Mouse (Mus musculus) bone marrow macrophage, adult 2 months (primary cell): ENCODE results near the gene Hoxa1. TPM values are rescaled to one million over a fixed set of nuclear protein-coding genes. Genes with fewer than 3 reads are reported as not detected.

Experiments
- H3K27ac ChIP-seq: 2 replicates; pipeline ENCODE4 v1.5.1; 2012; ENCODE audit warnings: low read depth, low read length; ENCODE audit not compliant: insufficient read depth
- H3K4me1 ChIP-seq: 2 replicates; pipeline ENCODE4 v1.6.1; 2012; ENCODE audit warnings: low read length; ENCODE audit not compliant: control insufficient read depth, insufficient read depth
- H3K4me3 ChIP-seq: 2 replicates; pipeline ENCODE4 v1.5.1; 2012; ENCODE audit warnings: mild to moderate bottlenecking, low read length, moderate library complexity; ENCODE audit not compliant: insufficient read depth
- CTCF ChIP-seq: IDR thresholded peaks from 2 replicates; pipeline ENCODE4 v1.5.1; 2012; ENCODE audit warnings: low read depth, mild to moderate bottlenecking, low read length, moderate library complexity
- POLR2A ChIP-seq: IDR thresholded peaks from 2 replicates; pipeline ENCODE4 v1.6.1; 2012; ENCODE audit warnings: mild to moderate bottlenecking, low read depth, low read length, borderline replicate concordance
- polyA plus RNA-seq: library from polyadenylated mRNA; stranded (reverse); fragments of >200 nt; gene quantifications from 2 replicates; pipeline ENCODE4 v1.2.4, GENCODE M21; 2012; ENCODE audit not compliant: missing spikeins, insufficient read depth, insufficient read length

The Hoxa1 gene
- polyA plus RNA-seq, 1 experiment, result 1.1 TPM

- no peak for TF ChIP-seq CTCF
- TF ChIP-seq POLR2A, result no peak
- Histone ChIP-seq H3K4me1 (peaks cover 5% of the 10 kb centered on the region), H3K4me3 (no peak overlapping the region), H3K27ac (no peak overlapping the region)
Observed at GRCm38 (mm10) chr6:52190410-52190809, 32.3 kb upstream of the Hoxa1 start.

GRCm38 (mm10) chr6:52189909-52190308 lies 31.8 kb upstream of the Hoxa1 start:
- no peak for TF ChIP-seq POLR2A
- no peak for TF ChIP-seq CTCF
- no peak overlapping the region for H3K4me3 ChIP-seq
- no peak overlapping the region for H3K27ac ChIP-seq
- peaks cover 5% of the 10 kb centered on the region for H3K4me1 ChIP-seq

GRCm38 (mm10) chr6:52189172-52189591 lies 31.1 kb upstream of the Hoxa1 start:
- TF ChIP-seq POLR2A (no peak), CTCF (no peak)
- H3K27ac ChIP-seq, result no peak overlapping the region
- peaks cover 5% of the 10 kb centered on the region for H3K4me1 ChIP-seq
- no peak overlapping the region for H3K4me3 ChIP-seq

- Histone ChIP-seq H3K4me1 (no peaks in the 10 kb centered on the region), H3K4me3 (no peak overlapping the region), H3K27ac (no peak overlapping the region)
- no peak for TF ChIP-seq POLR2A
- no peak for TF ChIP-seq CTCF
Observed at GRCm38 (mm10) chr6:52186500-52186899, 28.4 kb upstream of the Hoxa1 start.

DNA sequence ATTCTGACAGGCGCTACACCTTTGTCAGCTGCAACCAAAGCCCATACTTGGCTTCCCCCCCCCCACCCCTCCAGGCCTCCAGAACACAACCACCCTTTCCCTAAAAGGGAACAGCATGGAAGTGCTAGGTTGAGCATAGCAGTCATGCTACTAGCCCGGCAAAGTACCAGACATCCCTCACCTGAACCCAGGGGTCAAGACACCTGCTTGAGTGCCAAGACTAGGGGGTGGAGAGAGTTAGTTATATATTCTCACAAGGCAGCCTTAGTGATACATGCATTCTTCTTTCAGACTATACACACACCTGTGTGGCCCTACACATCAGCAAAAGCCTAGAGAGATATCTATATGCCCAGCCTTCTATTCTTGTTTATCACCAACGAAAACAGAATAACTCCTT lies 27.7 kb upstream of the Hoxa1 start:
- TF ChIP-seq CTCF (no peak), POLR2A (no peak)
- H3K4me1 ChIP-seq, result no peaks in the 10 kb centered on the region
- no peak overlapping the region for H3K27ac ChIP-seq
- H3K4me3 ChIP-seq, result no peak overlapping the region

DNA sequence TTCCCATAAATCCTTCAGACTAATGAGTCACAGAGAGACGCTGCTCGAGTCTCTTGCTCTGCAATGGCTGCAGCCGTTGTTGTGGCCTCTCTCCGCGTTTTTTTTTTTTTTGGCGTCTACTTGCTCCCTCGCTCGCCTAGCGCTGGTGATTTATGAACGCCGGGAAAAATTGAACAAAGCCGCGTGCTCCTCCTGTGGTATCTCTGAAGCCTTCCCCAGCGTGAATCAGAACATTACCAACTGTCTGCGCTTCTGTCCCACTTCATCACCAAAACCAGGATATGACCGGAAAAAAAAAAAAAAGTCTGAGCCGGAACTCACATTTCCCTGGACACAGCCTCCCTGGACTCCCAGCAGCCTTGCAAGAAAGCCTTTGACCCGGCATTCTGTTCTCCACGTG lies 27.1 kb upstream of the Hoxa1 start:
- TF ChIP-seq CTCF (no peak), POLR2A (no peak)
- Histone ChIP-seq H3K4me3 (no peak overlapping the region), H3K27ac (no peak overlapping the region), H3K4me1 (no peaks in the 10 kb centered on the region)

GRCm38 (mm10) chr6:52184668-52185067 lies 26.6 kb upstream of the Hoxa1 start:
- no peak overlapping the region for H3K4me3 ChIP-seq
- H3K4me1 ChIP-seq, result no peaks in the 10 kb centered on the region
- TF ChIP-seq CTCF (no peak), POLR2A (no peak)
- no peak overlapping the region for H3K27ac ChIP-seq

DNA sequence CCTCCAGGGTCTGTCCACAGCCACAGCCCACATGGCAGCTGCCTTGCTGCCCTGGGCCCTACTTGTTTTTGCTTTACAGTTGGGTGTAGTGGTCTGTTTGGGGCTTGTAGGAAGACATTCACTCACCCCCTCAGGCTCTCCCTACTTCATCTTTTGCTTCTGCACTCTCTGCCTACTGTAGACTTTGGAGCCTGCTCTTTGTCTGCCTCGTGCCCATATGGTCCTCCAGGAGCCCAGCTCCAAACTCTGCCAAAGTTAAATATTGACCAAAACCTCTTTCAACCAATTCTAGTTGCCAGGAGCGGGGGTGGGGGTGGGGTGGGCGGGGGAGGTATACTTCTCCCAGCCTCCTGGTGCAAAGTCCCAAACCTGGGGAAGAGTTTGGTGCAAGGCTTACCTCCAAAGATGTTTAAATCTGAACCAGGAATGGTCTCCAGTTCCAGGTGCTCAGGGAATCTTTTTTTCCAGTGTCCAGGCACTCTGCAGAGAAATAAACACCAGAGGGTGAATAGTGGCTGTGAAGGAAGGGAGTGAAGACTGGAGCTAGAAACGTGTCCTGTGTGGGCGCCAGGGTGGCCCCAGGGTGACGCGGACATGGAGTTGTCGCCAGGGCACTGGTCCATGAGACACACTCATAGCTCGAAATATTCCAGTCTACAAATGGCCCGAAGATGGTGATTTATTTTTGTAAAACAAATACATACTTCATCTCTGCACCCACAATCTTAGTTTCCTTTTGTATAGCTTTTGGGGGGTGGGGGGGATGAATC lies 25.4 kb upstream of the Hoxa1 start:
- Histone ChIP-seq H3K4me3 (no peak overlapping the region), H3K27ac (no peak overlapping the region), H3K4me1 (no peaks in the 10 kb centered on the region)
- no peak for TF ChIP-seq POLR2A
- TF ChIP-seq CTCF, result no peak

DNA sequence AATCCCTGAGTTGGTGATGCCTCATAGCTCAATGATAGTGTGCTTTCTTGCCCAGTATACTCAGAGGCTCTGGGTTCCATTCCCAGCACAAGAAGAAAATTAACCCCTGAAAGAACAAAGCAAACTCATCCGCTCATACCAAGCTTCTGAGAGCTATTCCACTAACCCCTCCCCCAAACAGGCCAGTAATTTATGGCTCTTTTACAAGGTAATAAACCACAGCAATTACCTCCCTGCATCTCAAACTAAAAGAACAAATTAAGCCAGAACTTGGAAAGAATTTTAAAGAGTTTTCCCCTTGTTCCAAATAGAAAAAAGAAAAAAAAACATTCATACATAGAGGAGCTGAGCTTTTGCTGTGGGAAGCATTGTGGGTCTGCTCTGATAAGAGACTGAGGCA lies 24.7 kb upstream of the Hoxa1 start:
- TF ChIP-seq POLR2A (no peak), CTCF (no peak)
- H3K4me1 ChIP-seq, result no peaks in the 10 kb centered on the region
- H3K4me3 ChIP-seq, result no peak overlapping the region
- H3K27ac ChIP-seq, result no peak overlapping the region

- Histone ChIP-seq H3K4me1 (no peaks in the 10 kb centered on the region), H3K4me3 (no peak overlapping the region), H3K27ac (no peak overlapping the region)
- TF ChIP-seq POLR2A, result no peak
- TF ChIP-seq CTCF, result no peak
Observed at GRCm38 (mm10) chr6:52182030-52182429, 23.9 kb upstream of the Hoxa1 start.
